Mouse (Mus musculus) thymus, adult 2 months (tissue): ENCODE results near the gene Smo.

Experiments used
- CTCF ChIP-seq: fragments of 200-500 bp; IDR thresholded peaks from 2 replicates; pipeline ENCODE4 v1.5.1; 2012; ENCODE audit warnings: mild to moderate bottlenecking, control low read depth, low read length, moderate library complexity, borderline replicate concordance; ENCODE audit not compliant: control insufficient read depth, poor library complexity, insufficient read depth; ENCODE audit errors: extremely low read depth
- POLR2A ChIP-seq: fragments of 200-500 bp; IDR thresholded peaks from 2 replicates; pipeline ENCODE4 v1.6.1; 2012; ENCODE audit warnings: mild to moderate bottlenecking, low read length, control low read depth, moderate library complexity; ENCODE audit not compliant: control insufficient read depth, poor library complexity, insufficient read depth; ENCODE audit errors: extremely low read depth

GRCm38 (mm10) chr6:29785759-29786158 is 50.5 kb downstream of the Smo start:
- TF ChIP-seq POLR2A, result no peak
- no peak for TF ChIP-seq CTCF
